Mouse (Mus musculus) kidney, adult 2 months (tissue): ENCODE measurements at regions not wholly inside any gene's neighbourhood (a gene's known extent, or its start where the extent isn't known, plus 50 kb on each side); places are given as distances from the start of the nearest gene placed in this dataset.

Source experiments
- CTCF ChIP-seq: fragments of 200-500 bp; conservative IDR thresholded peaks from 2 replicates; pipeline ENCODE4 v1.5.1; 2011; ENCODE audit warnings: low read depth, mild to moderate bottlenecking, control low read depth, low read length, moderate library complexity, mixed read lengths; ENCODE audit not compliant: insufficient read depth, insufficient read length
- POLR2A ChIP-seq: fragments of 200-500 bp; IDR thresholded peaks from one replicate; pipeline ENCODE4 v1.6.1; 2011; ENCODE audit warnings: low read depth, low read length, control low read depth

DNA sequence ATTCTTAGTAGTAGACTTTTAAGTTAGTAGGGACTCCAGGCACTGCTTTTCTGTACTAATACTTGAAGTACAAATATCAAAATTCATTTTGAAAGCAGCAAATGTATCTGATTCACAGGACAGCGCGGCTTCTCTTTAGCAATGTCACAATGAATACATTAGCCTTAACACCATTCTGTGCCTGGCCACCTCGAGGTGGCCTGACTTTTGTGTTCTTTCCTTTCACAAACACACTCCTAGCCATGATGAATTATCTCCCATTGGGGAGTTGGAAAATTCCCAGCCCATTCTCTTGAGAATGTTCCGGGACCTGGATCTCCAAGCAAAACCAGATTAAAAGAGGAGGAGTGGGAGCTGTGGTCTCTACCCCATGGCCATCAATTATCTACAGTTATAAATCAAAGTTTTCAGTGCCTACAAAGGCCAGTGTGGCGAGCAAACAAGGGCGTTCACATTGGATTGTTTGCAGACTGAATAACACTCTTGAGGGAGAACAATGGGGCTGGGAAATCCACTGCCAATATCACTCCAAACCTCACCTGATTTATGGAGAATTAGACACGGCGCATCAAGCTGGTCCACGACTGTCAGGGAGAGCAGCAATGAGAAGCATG, 82.7 kb upstream of the Rarb start:
- TF ChIP-seq CTCF = no peak
- TF ChIP-seq POLR2A = no peak
